ENCODE assay signal across 9 mouse cellular contexts in genomic region chrX:158923657-158924489, GRCm38 (mm10).
DNase-seq lines count a peak whose midpoint lies in the region; ATAC-seq and TF ChIP-seq lines count a peak whose summit lies in the region.
"Had no signal": no experiment of that assay in that cellular context is flagged by ENCODE, and none has a peak within 500 bp of the region (broad histone marks: within the 10 kb centered on the region; RNA-seq: fewer than 3 reads in every experiment).

No protein-coding gene starts in this region.

- ATAC-seq in kidney, postnatal 0 days (replicated peaks; ENCODE audit: low FRiP score, low read depth): no peak
- peak; percentile 44 for ATAC-seq in forebrain, embryonic 15.5 days (replicated peaks)
- peak; percentile 62 for ATAC-seq in midbrain, embryonic 15.5 days (replicated peaks)
- no peak for ATAC-seq in liver, embryonic 11.5 days (replicated peaks; ENCODE audit: low FRiP score)

- H3K9ac ChIP-seq in kidney, postnatal 0 days (ENCODE audit: low read depth, low read length): no peak overlapping the region
- peak overlapping the region; percentile 35 for H3K9ac ChIP-seq in forebrain, embryonic 15.5 days (replicated peaks)
- peak overlapping the region; percentile 17; the same call in 1 of the 2 replicates for H3K9ac ChIP-seq in midbrain, embryonic 15.5 days
- H3K9ac ChIP-seq in liver, embryonic 11.5 days (ENCODE audit: low read depth, low read length): no peak overlapping the region
- H3K9ac ChIP-seq: liver, embryonic 14.5 days had no signal

- no peak overlapping the region for H3K4me3 ChIP-seq in kidney, postnatal 0 days (replicated peaks; ENCODE audit: low read depth, low read length)
- H3K4me3 ChIP-seq in embryonic facial prominence, embryonic 10.5 days: peak overlapping the region; percentile 38
- peak overlapping the region; percentile 25 for H3K4me3 ChIP-seq in forebrain, embryonic 15.5 days
- H3K4me3 ChIP-seq in midbrain, embryonic 15.5 days: peak overlapping the region; percentile 28
- H3K4me3 ChIP-seq in liver, embryonic 11.5 days (ENCODE audit: low read depth, low read length): no peak overlapping the region

- 39% methylated on average over 17 of the region's 17 CpGs for WGBS in kidney, postnatal 0 days
- WGBS in embryonic facial prominence, embryonic 10.5 days: 34% methylated on average over 17 of the region's 17 CpGs
- 22% methylated on average over 17 of the region's 17 CpGs for WGBS in forebrain, embryonic 15.5 days
- WGBS in midbrain, embryonic 15.5 days: 39% methylated on average over 17 of the region's 17 CpGs
- WGBS in liver, embryonic 11.5 days: 47% methylated on average over 17 of the region's 17 CpGs

- H3K27ac ChIP-seq in kidney, postnatal 0 days: no peak overlapping the region
- no peak overlapping the region for H3K27ac ChIP-seq in embryonic facial prominence, embryonic 10.5 days (replicated peaks)
- peak overlapping the region; percentile 50; the same call in 1 of the 2 replicates for H3K27ac ChIP-seq in forebrain, embryonic 15.5 days (replicated peaks)
- H3K27ac ChIP-seq in midbrain, embryonic 15.5 days: peak overlapping the region; percentile 66
- no peak overlapping the region for H3K27ac ChIP-seq in liver, embryonic 11.5 days (ENCODE audit: low read depth, low read length)
- H3K27ac ChIP-seq: liver, embryonic 14.5 days had no signal

- peak overlapping the region; percentile 37 for H3K4me2 ChIP-seq in kidney, postnatal 0 days (ENCODE audit: low read length)
- H3K4me2 ChIP-seq in forebrain, embryonic 15.5 days (replicated peaks): peak overlapping the region; percentile 40
- H3K4me2 ChIP-seq in midbrain, embryonic 15.5 days: peak overlapping the region; percentile 49
- H3K4me2 ChIP-seq in liver, embryonic 11.5 days: no peak overlapping the region

- no peaks in the 10 kb centered on the region for H3K27me3 ChIP-seq in kidney, postnatal 0 days (ENCODE audit: insufficient read depth, low read length)
- H3K27me3 ChIP-seq in embryonic facial prominence, embryonic 10.5 days (replicated peaks; ENCODE audit: low read depth, poor library complexity, severe bottlenecking): peaks cover 41% of the 10 kb centered on the region
- H3K27me3 ChIP-seq in forebrain, embryonic 15.5 days: no peaks in the 10 kb centered on the region
- no peaks in the 10 kb centered on the region for H3K27me3 ChIP-seq in midbrain, embryonic 15.5 days (replicated peaks)
- H3K27me3 ChIP-seq in liver, embryonic 11.5 days (replicated peaks; ENCODE audit: control insufficient read depth, insufficient read depth, low read length): peaks cover 9% of the 10 kb centered on the region; the same call in 1 of the 2 replicates

- TF ChIP-seq CTCF in kidney, postnatal 0 days (IDR thresholded peaks at IDR 0.05; ENCODE audit: low read depth): no peak

- no peaks in the 10 kb centered on the region for H3K36me3 ChIP-seq in kidney, postnatal 0 days (ENCODE audit: insufficient read depth, low read length)
- no peaks in the 10 kb centered on the region for H3K36me3 ChIP-seq in embryonic facial prominence, embryonic 10.5 days (replicated peaks)
- no peaks in the 10 kb centered on the region for H3K36me3 ChIP-seq in forebrain, embryonic 15.5 days
- H3K36me3 ChIP-seq in midbrain, embryonic 15.5 days (replicated peaks): no peaks in the 10 kb centered on the region
- H3K36me3 ChIP-seq in liver, embryonic 11.5 days (ENCODE audit: control insufficient read depth, insufficient read depth, low read length): no peaks in the 10 kb centered on the region

- DNase-seq in kidney, postnatal 0 days (ENCODE audit: low spot score): no peak
- DNase-seq in kidney, postnatal 4 days: no peak
- no peak for DNase-seq in embryonic facial prominence, embryonic 10.5 days (ENCODE audit: low spot score)
- DNase-seq in spleen, adult 12 weeks (ENCODE audit: low spot score): no peak
- no peak for DNase-seq in liver, embryonic 11.5 days (ENCODE audit: low spot score)
- DNase-seq in ovary, postnatal 10 days (ENCODE audit: low spot score): no peak

- H3K9me3 ChIP-seq in kidney, postnatal 0 days (replicated peaks; ENCODE audit: low read length): no peaks in the 10 kb centered on the region
- H3K9me3 ChIP-seq in embryonic facial prominence, embryonic 10.5 days: no peaks in the 10 kb centered on the region
- H3K9me3 ChIP-seq in forebrain, embryonic 15.5 days: no peaks in the 10 kb centered on the region
- H3K9me3 ChIP-seq in midbrain, embryonic 15.5 days: no peaks in the 10 kb centered on the region
- no peaks in the 10 kb centered on the region for H3K9me3 ChIP-seq in liver, embryonic 11.5 days (ENCODE audit: control insufficient read depth, low read length)

- H3K4me1 ChIP-seq in kidney, postnatal 0 days (replicated peaks; ENCODE audit: insufficient read depth, low read length): no peaks in the 10 kb centered on the region
- H3K4me1 ChIP-seq in embryonic facial prominence, embryonic 10.5 days: peaks cover 10% of the 10 kb centered on the region
- H3K4me1 ChIP-seq in forebrain, embryonic 15.5 days: peaks cover 7% of the 10 kb centered on the region; the same call in 1 of the 2 replicates
- 0 out of 2 replicates have a peak, but pooled peaks cover 5% of the 10 kb centered on the region for H3K4me1 ChIP-seq in midbrain, embryonic 15.5 days
- no peaks in the 10 kb centered on the region for H3K4me1 ChIP-seq in liver, embryonic 11.5 days (replicated peaks; ENCODE audit: control insufficient read depth, insufficient read depth, low read length)

Comparison
In these comparisons a context has a peak if more than half of its experiments do, and no peak if none do; other contexts are left out.
1. ATAC-seq: peak in forebrain, embryonic 15.5 days (single experiment) and midbrain, embryonic 15.5 days (single experiment); none in kidney, postnatal 0 days (single experiment) and liver, embryonic 11.5 days (single experiment).
2. H3K27ac ChIP-seq: peak in forebrain, embryonic 15.5 days (single experiment) and midbrain, embryonic 15.5 days (single experiment); none in kidney, postnatal 0 days (single experiment), embryonic facial prominence, embryonic 10.5 days (single experiment) and liver, embryonic 11.5 days (single experiment).
3. H3K4me3 ChIP-seq: peak in embryonic facial prominence, embryonic 10.5 days (single experiment), forebrain, embryonic 15.5 days (single experiment) and midbrain, embryonic 15.5 days (single experiment); none in kidney, postnatal 0 days (single experiment) and liver, embryonic 11.5 days (single experiment).
4. H3K9ac ChIP-seq: peak in forebrain, embryonic 15.5 days (single experiment) and midbrain, embryonic 15.5 days (single experiment); none in kidney, postnatal 0 days (single experiment) and liver, embryonic 11.5 days (single experiment).